Mouse (Mus musculus) liver, embryonic 13.5 days (tissue): ENCODE results near the gene Impg1. TPM values are rescaled to one million over a fixed set of nuclear protein-coding genes. Genes with fewer than 3 reads are reported as not detected.
A peak's percentile ranks its signal among the peaks of the same experiment; 100 is the strongest.
"Not testable (repeated sequence)": the region's sequence is repeated elsewhere in the genome, so short reads cannot be mapped to it uniquely, and the experiment has no call there.

Experiments used
- ATAC-seq: fragments of 200-750 bp; cut with Nextera tagmentation; 2 replicates; pipeline ENCODE4 v1.8.0; 2017; ENCODE audit warnings: low read depth, mild to moderate bottlenecking, moderate number of reproducible peaks, moderate library complexity
- DNase-seq: peaks from one replicate; pipeline ENCODE4 v3.0.0; 2022
- H3K27ac ChIP-seq: fragments of 300-500 bp; sonication (generic); 2 replicates; pipeline ENCODE4 v1.5.1; 2015; ENCODE audit warnings: moderate library complexity, mild to moderate bottlenecking, inconsistent platforms
- H3K27me3 ChIP-seq: fragments of 300-500 bp; sonication (generic); 2 replicates; pipeline ENCODE4 v1.6.1; 2015; ENCODE audit warnings: mild to moderate bottlenecking, inconsistent platforms
- H3K36me3 ChIP-seq: fragments of 300-500 bp; sonication (generic); 2 replicates; pipeline ENCODE4 v1.6.1; 2015; ENCODE audit warnings: mild to moderate bottlenecking, inconsistent platforms
- H3K4me1 ChIP-seq: fragments of 300-500 bp; sonication (generic); replicated peaks from 2 replicates; pipeline ENCODE4 v1.6.1; 2015; ENCODE audit warnings: inconsistent platforms
- H3K4me2 ChIP-seq: fragments of 300-500 bp; sonication (generic); 2 replicates; pipeline ENCODE4 v1.6.1; 2015; ENCODE audit warnings: inconsistent platforms, mild to moderate bottlenecking, moderate library complexity
- H3K4me3 ChIP-seq: fragments of 300-500 bp; sonication (generic); replicated peaks from 2 replicates; pipeline ENCODE4 v1.5.1; 2015; ENCODE audit warnings: mild to moderate bottlenecking, inconsistent platforms
- H3K9ac ChIP-seq: fragments of 300-500 bp; sonication (generic); 2 replicates; pipeline ENCODE4 v1.6.1; 2015; ENCODE audit warnings: mild to moderate bottlenecking, inconsistent platforms
- H3K9me3 ChIP-seq: fragments of 300-500 bp; sonication (generic); replicated peaks from 2 replicates; pipeline ENCODE4 v1.6.1; 2016; ENCODE audit warnings: inconsistent platforms
- WGBS: fragments of 180-500 bp; shearing (Covaris S2); methylation state at CpG from one replicate; pipeline ENCODE4 v1.1.7; 2015; ENCODE audit not compliant: insufficient replicate concordance; 5-methylcytosine and 5-hydroxymethylcytosine counted together
- polyA plus RNA-seq: library from polyadenylated mRNA; unstranded; fragments of >200 nt; fragmentation: Nextera tagmentation; extraction: Ambion mirVana; gene quantifications from 2 replicates; pipeline ENCODE4 v1.2.1, GENCODE M21; 2015

Gene Impg1
- polyA plus RNA-seq, 1 experiment from 2014 or later, result not detected

- H3K4me2 ChIP-seq, result no peak overlapping the region
- no peak overlapping the region for H3K27ac ChIP-seq
- H3K9me3 ChIP-seq, result no peaks in the 10 kb centered on the region
- DNase-seq, result no peak
- WGBS, result 84% methylated on average over 16 of the region's 16 CpGs
- H3K36me3 ChIP-seq, result no peaks in the 10 kb centered on the region
- no peaks in the 10 kb centered on the region for H3K27me3 ChIP-seq
- no peak overlapping the region for H3K9ac ChIP-seq
- H3K4me1 ChIP-seq, result no peaks in the 10 kb centered on the region
- no peak overlapping the region for H3K4me3 ChIP-seq
- ATAC-seq, result no peak
Measured at GRCm38 (mm10) chr9:80341756-80342155, 123.5 kb downstream of the Impg1 start.

- WGBS, result 62% methylated on average over 1 of the region's 1 CpGs
- Histone ChIP-seq H3K36me3 (no peaks in the 10 kb centered on the region), H3K9me3 (no peaks in the 10 kb centered on the region), H3K27me3 (no peaks in the 10 kb centered on the region), H3K9ac (no peak overlapping the region), H3K4me2 (no peak overlapping the region), H3K27ac (no peak overlapping the region), H3K4me1 (no peaks in the 10 kb centered on the region), H3K4me3 (no peak overlapping the region)
- DNase-seq (no peak), ATAC-seq (no peak)
Measured at GRCm38 (mm10) chr9:80340927-80341326, 124.4 kb downstream of the Impg1 start.

GRCm38 (mm10) chr9:80338026-80338425, 127.3 kb downstream of the Impg1 start:
- Histone ChIP-seq H3K4me3 (no peak overlapping the region), H3K27me3 (no peaks in the 10 kb centered on the region), H3K9ac (no peak overlapping the region), H3K4me2 (no peak overlapping the region), H3K4me1 (no peaks in the 10 kb centered on the region), H3K27ac (no peak overlapping the region), H3K36me3 (no peaks in the 10 kb centered on the region), H3K9me3 (no peaks in the 10 kb centered on the region)
- ATAC-seq (no peak), DNase-seq (no peak)
- WGBS, result 69% methylated on average over 6 of the region's 6 CpGs

GRCm38 (mm10) chr9:80335660-80336357, 129.5 kb downstream of the Impg1 start:
- no peak overlapping the region for H3K4me3 ChIP-seq
- 68% methylated on average over 13 of the region's 13 CpGs for WGBS
- no peaks in the 10 kb centered on the region for H3K9me3 ChIP-seq
- no peaks in the 10 kb centered on the region for H3K27me3 ChIP-seq
- H3K4me2 ChIP-seq, result no peak overlapping the region
- no peak overlapping the region for H3K9ac ChIP-seq
- no peaks in the 10 kb centered on the region for H3K36me3 ChIP-seq
- DNase-seq, result no peak
- no peak overlapping the region for H3K27ac ChIP-seq
- no peaks in the 10 kb centered on the region for H3K4me1 ChIP-seq
- ATAC-seq, result no peak

- H3K4me2 ChIP-seq, result no peak overlapping the region
- H3K27ac ChIP-seq, result no peak overlapping the region
- no peaks in the 10 kb centered on the region for H3K4me1 ChIP-seq
- WGBS, result 69% methylated on average over 14 of the region's 14 CpGs
- H3K4me3 ChIP-seq, result no peak overlapping the region
- no peaks in the 10 kb centered on the region for H3K27me3 ChIP-seq
- no peak for DNase-seq
- no peak overlapping the region for H3K9ac ChIP-seq
- H3K9me3 ChIP-seq, result no peaks in the 10 kb centered on the region
- no peak for ATAC-seq
- no peaks in the 10 kb centered on the region for H3K36me3 ChIP-seq
Measured at GRCm38 (mm10) chr9:80333998-80334605, 131.2 kb downstream of the Impg1 start.

GRCm38 (mm10) chr9:80333466-80333865, 131.8 kb downstream of the Impg1 start:
- no peaks in the 10 kb centered on the region for H3K36me3 ChIP-seq
- 63% methylated on average over 8 of the region's 8 CpGs for WGBS
- no peak overlapping the region for H3K4me3 ChIP-seq
- no peaks in the 10 kb centered on the region for H3K9me3 ChIP-seq
- H3K9ac ChIP-seq, result no peak overlapping the region
- DNase-seq (no peak), ATAC-seq (no peak)
- H3K27me3 ChIP-seq, result no peaks in the 10 kb centered on the region
- H3K4me2 ChIP-seq, result no peak overlapping the region
- no peaks in the 10 kb centered on the region for H3K4me1 ChIP-seq
- no peak overlapping the region for H3K27ac ChIP-seq

GRCm38 (mm10) chr9:80332153-80332552, 133.1 kb downstream of the Impg1 start:
- Histone ChIP-seq H3K27me3 (no peaks in the 10 kb centered on the region), H3K4me1 (no peaks in the 10 kb centered on the region), H3K9me3 (no peaks in the 10 kb centered on the region), H3K4me3 (no peak overlapping the region; the same call in 1 of the 2 replicates), H3K9ac (no peak overlapping the region), H3K4me2 (peak overlapping the region; percentile 43; the same call in 1 of the 2 replicates), H3K27ac (no peak overlapping the region), H3K36me3 (no peaks in the 10 kb centered on the region)
- 21% methylated on average over 14 of the region's 14 CpGs for WGBS
- DNase-seq (no peak), ATAC-seq (no peak)

GRCm38 (mm10) chr9:80321051-80321887, 144.0 kb downstream of the Impg1 start:
- not testable (repeated sequence) for H3K9ac ChIP-seq, H3K4me3 ChIP-seq, H3K36me3 ChIP-seq, H3K9me3 ChIP-seq, H3K27ac ChIP-seq, DNase-seq, H3K27me3 ChIP-seq, H3K4me1 ChIP-seq, H3K4me2 ChIP-seq, ATAC-seq
- 76% methylated on average over 2 of the region's 2 CpGs for WGBS

GRCm38 (mm10) chr9:80318027-80318426, 147.3 kb downstream of the Impg1 start:
- no peak overlapping the region for H3K4me3 ChIP-seq
- no peaks in the 10 kb centered on the region for H3K9me3 ChIP-seq
- H3K9ac ChIP-seq, result no peak overlapping the region
- no peak overlapping the region for H3K4me2 ChIP-seq
- H3K36me3 ChIP-seq, result no peaks in the 10 kb centered on the region
- no peaks in the 10 kb centered on the region for H3K27me3 ChIP-seq
- H3K4me1 ChIP-seq, result no peaks in the 10 kb centered on the region
- 0 out of 2 replicates have a peak, but pooled peaks have one; percentile 23 for ATAC-seq
- no peak overlapping the region for H3K27ac ChIP-seq
- WGBS, result 25% methylated on average over 6 of the region's 6 CpGs
- DNase-seq, result no peak

GRCm38 (mm10) chr9:80315922-80316321, 149.4 kb downstream of the Impg1 start:
- WGBS, result 73% methylated on average over 6 of the region's 6 CpGs
- H3K4me3 ChIP-seq, result no peak overlapping the region
- ATAC-seq, result no peak
- no peaks in the 10 kb centered on the region for H3K36me3 ChIP-seq
- no peaks in the 10 kb centered on the region for H3K9me3 ChIP-seq
- H3K9ac ChIP-seq, result no peak overlapping the region
- DNase-seq, result no peak
- H3K27me3 ChIP-seq, result no peaks in the 10 kb centered on the region
- H3K4me1 ChIP-seq, result no peaks in the 10 kb centered on the region
- no peak overlapping the region for H3K27ac ChIP-seq
- H3K4me2 ChIP-seq, result no peak overlapping the region

GRCm38 (mm10) chr9:80313610-80314009, 151.7 kb downstream of the Impg1 start:
- H3K9me3 ChIP-seq, result no peaks in the 10 kb centered on the region
- no peak overlapping the region for H3K27ac ChIP-seq
- no peaks in the 10 kb centered on the region for H3K4me1 ChIP-seq
- no peaks in the 10 kb centered on the region for H3K36me3 ChIP-seq
- ATAC-seq (0 out of 2 replicates have a peak, but pooled peaks have one; percentile 48), DNase-seq (no peak)
- H3K9ac ChIP-seq, result no peak overlapping the region
- H3K4me2 ChIP-seq, result no peak overlapping the region
- 61% methylated on average over 5 of the region's 5 CpGs for WGBS
- no peaks in the 10 kb centered on the region for H3K27me3 ChIP-seq
- no peak overlapping the region for H3K4me3 ChIP-seq
